8 mouse cellular contexts compared by ENCODE assay signal in the genomic region with DNA sequence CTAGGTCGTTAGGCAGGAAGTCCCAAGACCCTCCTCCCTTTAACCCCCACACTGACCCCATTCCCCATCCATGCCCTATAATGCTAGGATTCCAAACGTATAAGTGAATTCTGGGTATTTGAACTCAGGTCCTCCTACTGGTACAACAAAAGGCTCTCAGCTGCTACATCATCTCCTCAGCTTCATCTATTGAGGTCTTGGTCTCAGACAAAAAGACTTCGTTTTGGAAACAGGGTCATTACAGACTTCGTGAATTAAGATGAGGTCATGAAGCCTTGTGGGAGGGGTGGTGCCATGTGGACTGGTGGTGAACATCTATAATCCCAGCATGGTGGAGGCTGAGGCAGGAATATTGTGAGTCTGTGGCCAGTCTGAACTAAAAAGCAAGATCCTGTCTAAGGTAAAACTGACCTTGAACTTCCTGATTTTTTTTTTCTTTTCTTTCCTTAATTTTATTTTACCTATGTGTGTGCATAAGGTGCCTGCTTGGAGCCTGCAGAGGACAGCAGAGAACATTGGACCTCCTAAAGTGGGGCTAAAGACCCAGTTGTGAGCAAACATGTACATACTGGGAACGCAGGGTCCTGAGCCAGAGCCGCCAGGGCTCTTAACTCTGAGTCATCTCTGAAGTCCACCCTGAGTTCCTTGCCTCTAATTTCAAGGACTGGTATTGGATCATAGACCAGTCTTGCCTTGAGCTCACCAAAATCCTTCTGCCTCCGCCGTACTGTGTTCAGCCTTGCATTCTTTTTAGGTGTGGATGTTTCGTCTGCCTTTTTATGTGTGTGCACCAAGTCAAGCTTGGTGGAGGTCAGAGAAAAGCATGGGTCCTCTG. TPM values are rescaled to one million over a fixed set of nuclear protein-coding genes. Genes with fewer than 3 reads are reported as not detected.
DNase-seq lines count a peak whose midpoint lies in the region; ATAC-seq and TF ChIP-seq lines count a peak whose summit lies in the region.

No protein-coding gene starts in this region.

- no peak for DNase-seq in lung, postnatal 10 days
- DNase-seq in limb, embryonic 10.5 days (ENCODE audit: low spot score), result no peak
- DNase-seq in Muller cell, postnatal 12 days (ENCODE audit: inconsistent ontology term), result no peak
- DNase-seq in right cerebral cortex, postnatal 14 days, result no peak

- H3K4me1 ChIP-seq in lung, embryonic 16.5 days (replicated peaks; ENCODE audit: control insufficient read depth, insufficient read depth, low read length), result peaks cover 23% of the 10 kb centered on the region
- H3K4me1 ChIP-seq in embryonic fibroblast, embryonic 13.5 days (ENCODE audit: control insufficient read depth, insufficient read depth, low read length), result peaks cover 13% of the 10 kb centered on the region
- H3K4me1 ChIP-seq in limb, embryonic 10.5 days, result peaks cover 37% of the 10 kb centered on the region
- peaks cover 34% of the 10 kb centered on the region for H3K4me1 ChIP-seq in neural tube, embryonic 15.5 days

- TF ChIP-seq POLR2A in embryonic fibroblast, embryonic 13.5 days (IDR thresholded peaks at IDR 0.05; ENCODE audit: low read depth, low read length), result no peak

- H3K9me3 ChIP-seq in lung, embryonic 16.5 days (ENCODE audit: control insufficient read depth, low read length), result no peaks in the 10 kb centered on the region
- H3K9me3 ChIP-seq in limb, embryonic 10.5 days (replicated peaks), result no peaks in the 10 kb centered on the region
- no peaks in the 10 kb centered on the region for H3K9me3 ChIP-seq in neural tube, embryonic 15.5 days (replicated peaks)

- peak overlapping the region; percentile 63 for H3K9ac ChIP-seq in lung, embryonic 16.5 days (ENCODE audit: low read length)
- no peak overlapping the region; the same call in 1 of the 2 replicates for H3K9ac ChIP-seq in neural tube, embryonic 15.5 days (replicated peaks)

- peaks cover 18% of the 10 kb centered on the region for H3K36me3 ChIP-seq in lung, embryonic 16.5 days (ENCODE audit: control insufficient read depth, insufficient read depth, low read length)
- peaks cover 25% of the 10 kb centered on the region for H3K36me3 ChIP-seq in limb, embryonic 10.5 days
- H3K36me3 ChIP-seq in neural tube, embryonic 15.5 days, result peaks cover 21% of the 10 kb centered on the region

- 58% methylated on average over 9 of the region's 9 CpGs for WGBS in lung, embryonic 16.5 days
- WGBS in limb, embryonic 10.5 days, result 76% methylated on average over 9 of the region's 9 CpGs
- WGBS in neural tube, embryonic 15.5 days, result 72% methylated on average over 9 of the region's 9 CpGs

- TF ChIP-seq CTCF in embryonic fibroblast, embryonic 13.5 days (IDR thresholded peaks at IDR 0.05; ENCODE audit: borderline replicate concordance, insufficient read depth, low read length), result no peak

- H3K27me3 ChIP-seq in lung, embryonic 16.5 days (ENCODE audit: control insufficient read depth, insufficient read depth, low read depth, low read length), result no peaks in the 10 kb centered on the region
- H3K27me3 ChIP-seq in limb, embryonic 10.5 days (ENCODE audit: low read depth, poor library complexity, severe bottlenecking), result no peaks in the 10 kb centered on the region
- no peaks in the 10 kb centered on the region for H3K27me3 ChIP-seq in neural tube, embryonic 15.5 days (replicated peaks)

- H3K4me2 ChIP-seq in lung, embryonic 16.5 days (ENCODE audit: low read depth, low read length), result peak overlapping the region; percentile 50
- H3K4me2 ChIP-seq in neural tube, embryonic 15.5 days, result peak overlapping the region; percentile 88

- H3K27ac ChIP-seq in lung, embryonic 16.5 days (ENCODE audit: low read length), result peak overlapping the region; percentile 85
- peak overlapping the region; percentile 52 for H3K27ac ChIP-seq in embryonic fibroblast, embryonic 13.5 days (ENCODE audit: insufficient read depth, low read length)
- peak overlapping the region; percentile 86 for H3K27ac ChIP-seq in limb, embryonic 10.5 days
- peak overlapping the region; percentile 85 for H3K27ac ChIP-seq in neural tube, embryonic 15.5 days (replicated peaks)

- H3K4me3 ChIP-seq in lung, embryonic 16.5 days (ENCODE audit: low read length), result peak overlapping the region; percentile 96
- H3K4me3 ChIP-seq in embryonic fibroblast, embryonic 13.5 days (ENCODE audit: insufficient read depth, low read length), result no peak overlapping the region
- peak overlapping the region; percentile 61 for H3K4me3 ChIP-seq in limb, embryonic 10.5 days
- peak overlapping the region; percentile 87 for H3K4me3 ChIP-seq in neural tube, embryonic 15.5 days (replicated peaks)

- ATAC-seq in lung, embryonic 16.5 days (ENCODE audit: low read depth), result peak; percentile 8
- ATAC-seq in neural tube, embryonic 15.5 days (ENCODE audit: low FRiP score), result 0 out of 2 replicates have a peak, but pooled peaks have one; percentile 2
- no peak for ATAC-seq in activated CD4-positive, CD25-positive, alpha-beta regulatory T cell, adult 4 months

RNA-seq across cellular contexts. Expression of a gene that starts 0.8 kb away (rescaled TPM):
- 70.9 and 76.9 TPM in 2 replicates for polyA plus RNA-seq in lung, embryonic 16.5 days (2015; fragmentation: Nextera tagmentation; extraction: Ambion mirVana)
- 36.1 and 37.5 TPM in 2 replicates for polyA plus RNA-seq in embryonic fibroblast, embryonic 13.5 days (2011; ENCODE audit: insufficient read length, low read depth, missing spikeins)
- polyA plus RNA-seq in limb, embryonic 10.5 days (2016; fragmentation: Nextera tagmentation; extraction: Ambion mirVana), result 118 and 120 TPM in 2 replicates
- 71.4 and 71.6 TPM in 2 replicates for polyA plus RNA-seq in neural tube, embryonic 15.5 days (2015; fragmentation: Nextera tagmentation; extraction: Ambion mirVana)
- 10 to 100 TPM; 13.9 to 19.1 TPM for polyA plus RNA-seq in activated CD4-positive, CD25-positive, alpha-beta regulatory T cell, adult 4 months (2017; shearing (Covaris generic))

RNA-seq across cellular contexts. Expression of a gene that starts 7.0 kb away (rescaled TPM):
- 24.8 and 27.6 TPM in 2 replicates for polyA plus RNA-seq in lung, embryonic 16.5 days (2015; fragmentation: Nextera tagmentation; extraction: Ambion mirVana)
- polyA plus RNA-seq in embryonic fibroblast, embryonic 13.5 days (2011; ENCODE audit: insufficient read length, low read depth, missing spikeins), result 18.0 and 24.3 TPM in 2 replicates
- polyA plus RNA-seq in limb, embryonic 10.5 days (2016; fragmentation: Nextera tagmentation; extraction: Ambion mirVana), result 10.4 and 15.2 TPM in 2 replicates
- 21.9 and 22.2 TPM in 2 replicates for polyA plus RNA-seq in neural tube, embryonic 15.5 days (2015; fragmentation: Nextera tagmentation; extraction: Ambion mirVana)
- polyA plus RNA-seq in activated CD4-positive, CD25-positive, alpha-beta regulatory T cell, adult 4 months (2017; shearing (Covaris generic)), result 100 to 1,000 TPM in 1 of 2 experiments, 10 to 100 TPM in 1; 82.0 to 116 TPM

RNA-seq across cellular contexts. Expression of a gene that starts 27.7 kb away (rescaled TPM):
- 1.1 and 1.7 TPM in 2 replicates for polyA plus RNA-seq in lung, embryonic 16.5 days (2015; fragmentation: Nextera tagmentation; extraction: Ambion mirVana)
- 17.0 and 18.6 TPM in 2 replicates for polyA plus RNA-seq in embryonic fibroblast, embryonic 13.5 days (2011; ENCODE audit: insufficient read length, low read depth, missing spikeins)
- 0.15 and 0.38 TPM in 2 replicates for polyA plus RNA-seq in limb, embryonic 10.5 days (2016; fragmentation: Nextera tagmentation; extraction: Ambion mirVana)
- 0.33 and 0.36 TPM in 2 replicates for polyA plus RNA-seq in neural tube, embryonic 15.5 days (2015; fragmentation: Nextera tagmentation; extraction: Ambion mirVana)
- polyA plus RNA-seq in activated CD4-positive, CD25-positive, alpha-beta regulatory T cell, adult 4 months (2017; shearing (Covaris generic)), result under 1 TPM; 0.11 to 0.17 TPM

RNA-seq across cellular contexts. Expression of a gene that starts 29.5 kb away (rescaled TPM):
- 120 and 132 TPM in 2 replicates for polyA plus RNA-seq in lung, embryonic 16.5 days (2015; fragmentation: Nextera tagmentation; extraction: Ambion mirVana)
- 186 and 226 TPM in 2 replicates for polyA plus RNA-seq in embryonic fibroblast, embryonic 13.5 days (2011; ENCODE audit: insufficient read length, low read depth, missing spikeins)
- polyA plus RNA-seq in limb, embryonic 10.5 days (2016; fragmentation: Nextera tagmentation; extraction: Ambion mirVana), result 193 and 206 TPM in 2 replicates
- polyA plus RNA-seq in neural tube, embryonic 15.5 days (2015; fragmentation: Nextera tagmentation; extraction: Ambion mirVana), result 88.7 and 104 TPM in 2 replicates
- 10 to 100 TPM; 47.6 to 48.6 TPM for polyA plus RNA-seq in activated CD4-positive, CD25-positive, alpha-beta regulatory T cell, adult 4 months (2017; shearing (Covaris generic))

RNA-seq across cellular contexts. Expression of a gene that starts 50.2 kb away (rescaled TPM):
- 28.6 and 36.1 TPM in 2 replicates for polyA plus RNA-seq in lung, embryonic 16.5 days (2015; fragmentation: Nextera tagmentation; extraction: Ambion mirVana)
- 0.38 and 0.91 TPM in 2 replicates for polyA plus RNA-seq in embryonic fibroblast, embryonic 13.5 days (2011; ENCODE audit: insufficient read length, low read depth, missing spikeins)
- 2.5 and 3.0 TPM in 2 replicates for polyA plus RNA-seq in limb, embryonic 10.5 days (2016; fragmentation: Nextera tagmentation; extraction: Ambion mirVana)
- 7.5 and 12.0 TPM in 2 replicates for polyA plus RNA-seq in neural tube, embryonic 15.5 days (2015; fragmentation: Nextera tagmentation; extraction: Ambion mirVana)
- 1 to 10 TPM; 3.7 to 8.0 TPM for polyA plus RNA-seq in activated CD4-positive, CD25-positive, alpha-beta regulatory T cell, adult 4 months (2017; shearing (Covaris generic))
